Mouse (Mus musculus) mesoderm, embryonic 11.5 days (tissue): ENCODE data around the gene Dmpk.
"Not testable (repeated sequence)": the region's sequence is repeated elsewhere in the genome, so short reads cannot be mapped to it uniquely, and the experiment has no call there.

Experiments used
- DNase-seq: peaks from one replicate; pipeline ENCODE4 v3.0.0-alpha.2; 2012; ENCODE audit warnings: low read depth, low spot score

Dmpk gene

GRCm38 (mm10) chr7:19083701-19084100, at the start of gene Dmpk:
TSS of gene Dmpk (plus strand) at chr7:19083849.
- DNase-seq = no peak

GRCm38 (mm10) chr7:19044616-19045015, 39.0 kb upstream of the Dmpk start:
- DNase-seq = no peak

- DNase-seq = no peak
Measured at GRCm38 (mm10) chr7:19046286-19047069, 37.2 kb upstream of the Dmpk start.

GRCm38 (mm10) chr7:19048006-19048527, 35.6 kb upstream of the Dmpk start:
- no peak for DNase-seq

GRCm38 (mm10) chr7:19049252-19049651, 34.4 kb upstream of the Dmpk start:
- DNase-seq = no peak

GRCm38 (mm10) chr7:19050172-19050571, 33.5 kb upstream of the Dmpk start:
- DNase-seq = no peak

- no peak for DNase-seq
Measured at GRCm38 (mm10) chr7:19051161-19051560, 32.5 kb upstream of the Dmpk start.

- DNase-seq = no peak
Measured at GRCm38 (mm10) chr7:19052345-19053135, 31.1 kb upstream of the Dmpk start.

GRCm38 (mm10) chr7:19053136-19053532, 30.5 kb upstream of the Dmpk start:
- DNase-seq = no peak

GRCm38 (mm10) chr7:19054047-19054776, 29.4 kb upstream of the Dmpk start, which contains the start of gene Rsph6a:
TSS of gene Rsph6a (plus strand) at chr7:19054690.
- DNase-seq = peak; percentile 73

- no peak for DNase-seq
Measured at GRCm38 (mm10) chr7:19054777-19055076, 28.9 kb upstream of the Dmpk start.

GRCm38 (mm10) chr7:19055108-19055507, 28.5 kb upstream of the Dmpk start:
- DNase-seq = no peak

GRCm38 (mm10) chr7:19057405-19057804, 26.2 kb upstream of the Dmpk start:
- no peak for DNase-seq

GRCm38 (mm10) chr7:19065896-19066295, 17.8 kb upstream of the Dmpk start:
- no peak for DNase-seq

- no peak for DNase-seq
Measured at GRCm38 (mm10) chr7:19067063-19067462, 16.6 kb upstream of the Dmpk start.

GRCm38 (mm10) chr7:19067935-19068334, 15.7 kb upstream of the Dmpk start:
- DNase-seq = no peak

- DNase-seq = peak; percentile 79
Measured at GRCm38 (mm10) chr7:19068707-19069106, 14.9 kb upstream of the Dmpk start.

- no peak for DNase-seq
Measured at GRCm38 (mm10) chr7:19069500-19069899, 14.1 kb upstream of the Dmpk start.

GRCm38 (mm10) chr7:19071024-19071423, 12.6 kb upstream of the Dmpk start:
- not testable (repeated sequence) for DNase-seq

- DNase-seq = no peak
Measured at GRCm38 (mm10) chr7:19073504-19073903, 10.1 kb upstream of the Dmpk start.

- no peak for DNase-seq
Measured at GRCm38 (mm10) chr7:19074494-19074893, 9.2 kb upstream of the Dmpk start.

GRCm38 (mm10) chr7:19075231-19075630, 8.4 kb upstream of the Dmpk start:
- no peak for DNase-seq
